Mouse (Mus musculus): ENCODE results near the gene Gm20834. TPM values are rescaled to one million over a fixed set of nuclear protein-coding genes. Genes with fewer than 3 reads are reported as not detected.
"Not testable (repeated sequence)": the region's sequence is repeated elsewhere in the genome, so short reads cannot be mapped to it uniquely, and the experiment has no call there.

Gm20834 gene
- polyA plus RNA-seq (2015; fragmentation: Nextera tagmentation; extraction: Ambion mirVana) = not detected in 2 replicates

DNA sequence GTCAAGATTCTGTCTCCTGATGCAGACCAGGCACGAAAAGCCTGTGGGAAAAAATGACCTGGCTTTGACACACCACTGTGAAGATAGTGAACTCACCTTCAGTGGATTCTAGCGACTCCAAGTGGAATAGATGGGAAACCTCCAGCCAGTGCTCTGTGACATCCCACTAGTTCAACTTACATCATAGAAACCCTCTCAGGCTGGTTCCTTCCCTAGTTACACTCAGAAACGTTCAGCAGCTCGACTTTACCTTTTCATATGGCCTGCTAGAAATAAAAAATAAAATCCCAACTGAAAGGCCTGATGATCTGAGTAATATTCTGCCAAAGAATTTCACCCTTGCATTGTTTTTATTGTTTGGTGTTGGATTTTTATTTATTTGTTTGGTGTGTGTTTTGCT, at the start of gene Gm20834:
Gm20834 (minus strand) TSS at position 101 of the 400 bp plus-strand sequence.
- WGBS = 43% methylated on average over 4 of the region's 4 CpGs
- H3K27me3 ChIP-seq (replicated peaks); H3K27ac ChIP-seq; ATAC-seq (ENCODE audit: insufficient read depth, low FRiP score, low read depth); H3K9ac ChIP-seq; H3K36me3 ChIP-seq; H3K4me3 ChIP-seq (replicated peaks); H3K9me3 ChIP-seq; H3K4me2 ChIP-seq; H3K4me1 ChIP-seq: not testable (repeated sequence)

Other genes starting within 250 kb of the Gm20834 start
- gene Gm21310, start 177.4 kb downstream of the Gm20834 start, polyA plus RNA-seq (2015; fragmentation: Nextera tagmentation; extraction: Ambion mirVana) = not detected in 2 replicates
- gene Gm28510, start 88.1 kb upstream of the Gm20834 start, polyA plus RNA-seq (2015; fragmentation: Nextera tagmentation; extraction: Ambion mirVana) = not detected in 2 replicates
- gene Gm20737, start 211.5 kb upstream of the Gm20834 start, polyA plus RNA-seq (2015; fragmentation: Nextera tagmentation; extraction: Ambion mirVana) = not detected in 2 replicates
- not detected in 2 replicates for gene Gm21775, start 228.9 kb upstream of the Gm20834 start, polyA plus RNA-seq (2015; fragmentation: Nextera tagmentation; extraction: Ambion mirVana)

All from stomach, embryonic 15.5 days (tissue).